Mouse (Mus musculus): ENCODE data around the gene Rnf103. TPM values are rescaled to one million over a fixed set of nuclear protein-coding genes. Genes with fewer than 3 reads are reported as not detected.

Gene Rnf103
- polyA plus RNA-seq, 1 experiment from 2014 or later = 6.5 TPM

DNA sequence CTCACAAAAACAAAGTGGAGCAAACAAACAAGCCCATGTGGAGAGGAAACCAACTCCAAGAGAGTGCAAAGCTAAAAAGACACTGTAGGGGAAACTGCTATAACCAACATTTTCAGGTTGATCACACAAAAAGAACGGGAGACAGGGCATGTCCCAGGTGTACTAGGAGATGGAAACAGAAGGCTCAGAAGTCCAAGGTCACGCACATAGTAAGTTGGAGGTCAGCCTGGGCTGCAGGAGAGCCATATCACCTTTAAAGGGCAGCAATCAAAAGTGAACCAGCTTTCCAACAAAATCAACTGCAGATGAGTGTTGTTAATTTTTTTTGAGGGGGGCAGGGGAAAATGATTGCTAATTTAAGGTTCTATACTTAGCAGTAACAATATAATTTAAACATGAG lies 7.5 kb upstream of the Rnf103 start:
- Histone ChIP-seq H3K36me3 (ENCODE audit: control insufficient read depth, insufficient read depth) (no peaks in the 10 kb centered on the region), H3K9me3 (replicated peaks; ENCODE audit: control insufficient read depth, low read length) (no peaks in the 10 kb centered on the region), H3K4me3 (ENCODE audit: low read depth, low read length) (no peak overlapping the region), H3K9ac (ENCODE audit: low read depth, low read length) (no peak overlapping the region), H3K4me1 (ENCODE audit: control insufficient read depth, low read depth, low read length) (no peaks in the 10 kb centered on the region; the same call in 1 of the 2 replicates), H3K4me2 (ENCODE audit: low read depth, low read length) (no peak overlapping the region), H3K27ac (ENCODE audit: low read length) (peak overlapping the region; percentile 29; the same call in 1 of the 2 replicates), H3K27me3 (ENCODE audit: control insufficient read depth, insufficient read depth, low read depth, low read length) (no peaks in the 10 kb centered on the region)
- ATAC-seq (ENCODE audit: low read depth) = no peak
- WGBS (ENCODE audit: insufficient replicate concordance) = 43% methylated on average over 2 of the region's 2 CpGs

DNA sequence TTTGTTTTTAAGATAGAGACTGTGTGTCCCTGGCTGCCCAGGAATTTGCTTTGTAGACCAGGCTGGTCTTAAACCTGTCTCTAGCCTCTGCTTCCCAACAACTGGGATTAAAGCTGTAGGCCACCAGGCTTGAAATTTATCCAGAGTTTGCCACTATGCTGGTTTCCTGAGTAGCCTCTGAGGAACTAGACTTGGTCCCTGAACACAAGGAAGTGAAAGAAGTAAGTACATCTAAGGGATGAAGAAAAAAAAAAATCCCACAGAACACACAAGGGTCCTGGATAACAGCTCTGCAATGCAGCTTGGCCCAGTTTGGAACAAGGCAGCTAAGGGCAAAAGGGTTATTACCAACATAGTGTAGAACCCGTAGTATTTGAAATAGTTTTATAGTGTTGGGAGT lies 6.8 kb upstream of the Rnf103 start:
- Histone ChIP-seq H3K4me2 (ENCODE audit: low read depth, low read length) (no peak overlapping the region), H3K9ac (ENCODE audit: low read depth, low read length) (no peak overlapping the region), H3K9me3 (replicated peaks; ENCODE audit: control insufficient read depth, low read length) (no peaks in the 10 kb centered on the region), H3K36me3 (ENCODE audit: control insufficient read depth, insufficient read depth) (no peaks in the 10 kb centered on the region), H3K4me1 (ENCODE audit: control insufficient read depth, low read depth, low read length) (no peaks in the 10 kb centered on the region; the same call in 1 of the 2 replicates), H3K27ac (ENCODE audit: low read length) (no peak overlapping the region), H3K27me3 (ENCODE audit: control insufficient read depth, insufficient read depth, low read depth, low read length) (no peaks in the 10 kb centered on the region), H3K4me3 (ENCODE audit: low read depth, low read length) (no peak overlapping the region)
- ATAC-seq (ENCODE audit: low read depth) = no peak
- 46% methylated on average over 1 of the region's 1 CpGs for WGBS (ENCODE audit: insufficient replicate concordance)

DNA sequence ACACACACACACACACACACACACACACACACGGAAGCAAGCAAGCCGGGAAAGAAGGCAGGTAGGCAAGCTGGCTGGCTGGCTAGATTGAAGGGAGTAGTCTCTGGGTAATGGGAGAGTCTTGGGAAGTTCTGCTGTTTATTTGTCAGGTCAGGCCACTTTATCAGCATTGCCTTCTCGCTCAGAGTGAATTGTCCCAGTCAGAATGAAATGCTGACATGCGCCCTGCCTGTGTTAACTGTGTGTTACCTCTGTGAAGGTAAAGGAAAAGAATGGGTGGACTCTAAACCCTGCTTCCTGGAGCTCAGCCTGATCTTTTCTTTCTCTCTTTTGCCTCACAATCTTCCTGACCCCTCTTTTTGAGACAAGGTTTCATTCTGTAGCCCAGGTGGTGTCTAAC lies 5.7 kb upstream of the Rnf103 start:
- 39% methylated on average over 3 of the region's 4 CpGs for WGBS (ENCODE audit: insufficient replicate concordance)
- Histone ChIP-seq H3K27ac (ENCODE audit: low read length) (peak overlapping the region; percentile 65; the same call in 1 of the 2 replicates), H3K36me3 (ENCODE audit: control insufficient read depth, insufficient read depth) (no peaks in the 10 kb centered on the region), H3K9ac (ENCODE audit: low read depth, low read length) (no peak overlapping the region), H3K4me1 (ENCODE audit: control insufficient read depth, low read depth, low read length) (no peaks in the 10 kb centered on the region; the same call in 1 of the 2 replicates), H3K9me3 (replicated peaks; ENCODE audit: control insufficient read depth, low read length) (no peaks in the 10 kb centered on the region), H3K4me2 (ENCODE audit: low read depth, low read length) (no peak overlapping the region), H3K4me3 (ENCODE audit: low read depth, low read length) (no peak overlapping the region), H3K27me3 (ENCODE audit: control insufficient read depth, insufficient read depth, low read depth, low read length) (no peaks in the 10 kb centered on the region)
- ATAC-seq (ENCODE audit: low read depth) = peak; percentile 61; the same call in 1 of the 2 replicates

DNA sequence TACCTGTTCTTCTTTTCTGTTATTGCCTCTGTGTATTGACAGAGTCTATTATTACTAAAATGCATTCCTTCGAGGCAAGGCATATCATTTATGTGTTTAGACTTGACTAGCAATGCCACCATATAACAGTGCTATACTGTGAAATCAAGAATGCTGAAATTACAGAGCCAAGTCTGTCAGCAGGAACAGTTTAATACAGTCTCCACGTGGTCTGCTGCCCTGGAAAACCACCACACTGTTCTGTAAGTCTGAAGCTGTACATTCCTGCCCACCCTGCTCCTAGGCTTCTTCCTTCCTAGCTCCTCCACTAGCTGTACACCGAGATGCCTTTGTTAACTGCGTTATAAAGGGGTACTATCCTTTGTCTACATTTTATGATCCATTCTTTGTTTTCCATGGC lies 1.6 kb upstream of the Rnf103 start:
- H3K4me2 ChIP-seq (ENCODE audit: low read depth, low read length) = no peak overlapping the region
- 50% methylated on average over 4 of the region's 4 CpGs for WGBS (ENCODE audit: insufficient replicate concordance)
- H3K4me3 ChIP-seq (ENCODE audit: low read depth, low read length) = no peak overlapping the region
- H3K9me3 ChIP-seq (replicated peaks; ENCODE audit: control insufficient read depth, low read length) = no peaks in the 10 kb centered on the region
- no peaks in the 10 kb centered on the region; the same call in 1 of the 2 replicates for H3K27me3 ChIP-seq (ENCODE audit: control insufficient read depth, insufficient read depth, low read depth, low read length)
- H3K27ac ChIP-seq (ENCODE audit: low read length) = peak overlapping the region; percentile 54
- peaks cover 2% of the 10 kb centered on the region; the same call in 1 of the 2 replicates for H3K4me1 ChIP-seq (ENCODE audit: control insufficient read depth, low read depth, low read length)
- H3K9ac ChIP-seq (ENCODE audit: low read depth, low read length) = no peak overlapping the region
- ATAC-seq (ENCODE audit: low read depth) = no peak
- H3K36me3 ChIP-seq (ENCODE audit: control insufficient read depth, insufficient read depth) = no peaks in the 10 kb centered on the region

DNA sequence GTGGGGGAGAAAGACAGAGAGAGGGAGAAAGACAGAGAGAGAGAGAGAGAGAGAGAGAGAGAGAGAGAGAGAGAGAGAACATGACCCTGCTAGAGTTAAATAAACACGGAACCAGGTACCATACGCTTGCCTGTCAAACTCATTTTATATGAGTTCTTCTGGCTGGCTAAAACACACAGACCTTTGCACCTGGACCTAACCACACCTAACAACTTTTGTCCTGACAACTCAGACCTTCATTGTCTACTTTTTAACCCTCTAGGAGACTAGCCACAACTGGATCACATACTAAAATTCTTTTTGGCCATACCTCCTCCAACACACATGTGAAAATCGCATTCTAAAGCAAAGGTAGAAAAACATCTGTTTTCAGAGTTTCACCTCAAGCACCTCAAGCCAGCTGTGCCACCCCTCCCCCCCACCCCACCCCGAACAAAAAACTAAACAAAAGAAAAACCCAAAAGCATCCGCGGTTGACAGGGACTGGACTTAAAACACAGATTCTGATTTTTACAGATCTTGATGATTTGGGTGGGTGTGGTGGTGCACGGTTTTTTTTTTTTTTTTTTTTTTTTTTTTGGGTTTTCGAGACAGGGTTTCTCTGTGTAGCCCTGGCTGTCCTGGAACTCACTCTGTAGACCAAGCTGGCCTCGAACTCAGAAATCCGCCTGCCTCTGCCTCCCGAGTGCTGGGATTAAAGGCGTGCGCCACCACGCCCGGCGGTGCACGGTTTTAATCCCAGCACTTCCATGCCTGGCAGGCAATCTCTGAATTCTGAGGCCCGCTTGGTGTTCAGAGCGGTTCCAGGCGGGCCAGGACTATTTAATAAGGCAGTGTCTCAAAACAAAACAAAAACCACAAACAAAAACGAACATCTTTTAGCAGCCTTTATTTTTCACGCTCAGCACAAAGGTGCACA lies 679 bp upstream of the Rnf103 start:
- Histone ChIP-seq H3K36me3 (ENCODE audit: control insufficient read depth, insufficient read depth) (no peaks in the 10 kb centered on the region), H3K27me3 (ENCODE audit: control insufficient read depth, insufficient read depth, low read depth, low read length) (no peaks in the 10 kb centered on the region; the same call in 1 of the 2 replicates), H3K27ac (ENCODE audit: low read length) (peak overlapping the region; percentile 94), H3K4me1 (ENCODE audit: control insufficient read depth, low read depth, low read length) (peaks cover 2% of the 10 kb centered on the region; the same call in 1 of the 2 replicates), H3K9me3 (replicated peaks; ENCODE audit: control insufficient read depth, low read length) (no peaks in the 10 kb centered on the region), H3K9ac (ENCODE audit: low read depth, low read length) (peak overlapping the region; percentile 98), H3K4me2 (ENCODE audit: low read depth, low read length) (peak overlapping the region; percentile 78), H3K4me3 (ENCODE audit: low read depth, low read length) (peak overlapping the region; percentile 90)
- WGBS (ENCODE audit: insufficient replicate concordance) = 18% methylated on average over 20 of the region's 22 CpGs
- ATAC-seq (ENCODE audit: low read depth) = peak; percentile 9; the same call in 1 of the 2 replicates

DNA sequence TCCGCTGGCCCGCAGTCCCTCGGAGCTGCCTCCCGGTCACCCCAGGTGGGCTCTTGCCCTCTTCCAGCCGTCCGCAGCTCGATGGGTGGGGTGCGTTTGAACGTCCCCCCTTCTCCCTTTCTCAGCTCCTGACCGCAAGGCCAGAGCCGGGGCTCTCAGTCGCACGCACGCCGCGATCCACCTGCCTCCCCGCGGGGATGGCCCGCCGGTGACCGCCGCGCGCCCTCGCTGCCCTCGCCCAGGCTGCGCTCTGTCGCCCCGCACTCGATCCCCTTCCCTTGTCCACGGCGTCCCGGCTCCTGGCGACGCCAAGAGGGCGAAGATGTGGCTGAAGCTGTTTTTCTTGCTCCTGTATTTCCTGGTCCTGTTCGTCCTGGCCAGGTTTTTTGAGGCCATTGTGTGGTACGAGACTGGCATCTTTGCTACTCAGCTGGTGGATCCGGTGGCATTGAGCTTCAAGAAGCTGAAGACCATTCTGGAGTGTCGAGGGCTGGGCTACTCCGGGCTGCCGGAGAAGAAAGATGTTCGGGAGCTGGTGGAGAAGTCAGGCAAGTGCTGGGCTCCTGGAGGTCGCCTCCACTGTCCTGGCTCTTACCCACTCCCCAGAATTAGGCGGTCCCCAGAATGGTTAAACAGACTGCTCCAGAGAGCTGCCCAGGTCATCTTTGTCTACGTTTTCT lies 787 bp downstream of the Rnf103 start:
- Histone ChIP-seq H3K4me1 (ENCODE audit: control insufficient read depth, low read depth, low read length) (peaks cover 2% of the 10 kb centered on the region; the same call in 1 of the 2 replicates), H3K27ac (ENCODE audit: low read length) (peak overlapping the region; percentile 94), H3K4me3 (ENCODE audit: low read depth, low read length) (peak overlapping the region; percentile 90), H3K9me3 (replicated peaks; ENCODE audit: control insufficient read depth, low read length) (no peaks in the 10 kb centered on the region), H3K9ac (ENCODE audit: low read depth, low read length) (peak overlapping the region; percentile 98), H3K4me2 (ENCODE audit: low read depth, low read length) (peak overlapping the region; percentile 78), H3K27me3 (ENCODE audit: control insufficient read depth, insufficient read depth, low read depth, low read length) (no peaks in the 10 kb centered on the region; the same call in 1 of the 2 replicates), H3K36me3 (ENCODE audit: control insufficient read depth, insufficient read depth) (no peaks in the 10 kb centered on the region)
- peak; percentile 30 for ATAC-seq (ENCODE audit: low read depth)
- WGBS (ENCODE audit: insufficient replicate concordance) = under 1% methylated on average over 46 of the region's 46 CpGs

DNA sequence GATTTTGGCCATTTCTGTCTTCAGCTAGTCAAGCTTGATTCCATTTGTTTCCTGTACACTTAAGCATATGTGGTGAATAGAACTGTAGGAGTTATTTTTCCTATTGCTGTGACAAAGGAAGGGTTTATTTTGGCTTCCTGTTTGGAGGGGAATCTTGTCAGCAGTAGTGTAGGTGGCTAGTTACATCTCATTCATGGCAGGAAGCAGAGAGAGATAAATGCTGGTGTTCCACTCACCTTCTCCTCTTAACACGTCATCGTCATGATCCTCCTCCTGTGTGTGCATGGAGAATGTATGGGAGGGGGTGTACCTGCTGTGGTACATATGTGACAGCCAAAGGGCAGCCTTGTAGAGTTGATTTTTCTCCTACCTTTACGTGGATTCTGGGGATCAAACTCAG lies 6.9 kb downstream of the Rnf103 start:
- no peaks in the 10 kb centered on the region for H3K9me3 ChIP-seq (replicated peaks; ENCODE audit: control insufficient read depth, low read length)
- peaks cover 2% of the 10 kb centered on the region; the same call in 1 of the 2 replicates for H3K4me1 ChIP-seq (ENCODE audit: control insufficient read depth, low read depth, low read length)
- H3K27ac ChIP-seq (ENCODE audit: low read length) = no peak overlapping the region
- H3K36me3 ChIP-seq (ENCODE audit: control insufficient read depth, insufficient read depth) = peaks cover 2% of the 10 kb centered on the region; the same call in 1 of the 2 replicates
- H3K9ac ChIP-seq (ENCODE audit: low read depth, low read length) = no peak overlapping the region
- 54% methylated on average over 3 of the region's 3 CpGs for WGBS (ENCODE audit: insufficient replicate concordance)
- no peak for ATAC-seq (ENCODE audit: low read depth)
- H3K27me3 ChIP-seq (ENCODE audit: control insufficient read depth, insufficient read depth, low read depth, low read length) = no peaks in the 10 kb centered on the region
- no peak overlapping the region for H3K4me3 ChIP-seq (ENCODE audit: low read depth, low read length)
- H3K4me2 ChIP-seq (ENCODE audit: low read depth, low read length) = no peak overlapping the region

DNA sequence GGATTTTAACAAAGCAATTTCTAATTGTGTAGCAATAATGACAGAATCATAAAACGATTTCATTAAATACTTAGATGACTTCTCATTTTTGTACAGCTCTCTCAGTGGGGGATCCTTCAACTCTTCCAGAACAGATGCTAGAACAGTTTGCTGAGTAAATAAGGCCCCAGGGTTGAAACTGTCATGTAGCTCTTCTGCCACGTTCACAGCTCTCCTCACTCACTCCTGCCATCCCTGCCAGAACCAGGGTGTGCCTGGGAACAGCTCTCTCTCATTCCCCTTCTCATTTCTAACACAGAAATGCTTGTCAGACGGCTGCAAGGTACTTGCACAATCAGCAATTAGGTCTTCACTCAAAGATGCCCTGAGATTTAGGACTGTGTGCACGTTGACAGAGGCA lies 9.3 kb downstream of the Rnf103 start:
- Histone ChIP-seq H3K9ac (ENCODE audit: low read depth, low read length) (no peak overlapping the region), H3K9me3 (replicated peaks; ENCODE audit: control insufficient read depth, low read length) (no peaks in the 10 kb centered on the region), H3K4me3 (ENCODE audit: low read depth, low read length) (no peak overlapping the region), H3K4me2 (ENCODE audit: low read depth, low read length) (no peak overlapping the region), H3K27ac (ENCODE audit: low read length) (no peak overlapping the region), H3K27me3 (ENCODE audit: control insufficient read depth, insufficient read depth, low read depth, low read length) (no peaks in the 10 kb centered on the region), H3K4me1 (ENCODE audit: control insufficient read depth, low read depth, low read length) (no peaks in the 10 kb centered on the region), H3K36me3 (ENCODE audit: control insufficient read depth, insufficient read depth) (peaks cover 2% of the 10 kb centered on the region; the same call in 1 of the 2 replicates)
- 59% methylated on average over 4 of the region's 4 CpGs for WGBS (ENCODE audit: insufficient replicate concordance)
- no peak for ATAC-seq (ENCODE audit: low read depth)

Data from liver, embryonic 16.5 days (tissue).